8 mouse cellular contexts compared by ENCODE assay signal in the genomic region with DNA sequence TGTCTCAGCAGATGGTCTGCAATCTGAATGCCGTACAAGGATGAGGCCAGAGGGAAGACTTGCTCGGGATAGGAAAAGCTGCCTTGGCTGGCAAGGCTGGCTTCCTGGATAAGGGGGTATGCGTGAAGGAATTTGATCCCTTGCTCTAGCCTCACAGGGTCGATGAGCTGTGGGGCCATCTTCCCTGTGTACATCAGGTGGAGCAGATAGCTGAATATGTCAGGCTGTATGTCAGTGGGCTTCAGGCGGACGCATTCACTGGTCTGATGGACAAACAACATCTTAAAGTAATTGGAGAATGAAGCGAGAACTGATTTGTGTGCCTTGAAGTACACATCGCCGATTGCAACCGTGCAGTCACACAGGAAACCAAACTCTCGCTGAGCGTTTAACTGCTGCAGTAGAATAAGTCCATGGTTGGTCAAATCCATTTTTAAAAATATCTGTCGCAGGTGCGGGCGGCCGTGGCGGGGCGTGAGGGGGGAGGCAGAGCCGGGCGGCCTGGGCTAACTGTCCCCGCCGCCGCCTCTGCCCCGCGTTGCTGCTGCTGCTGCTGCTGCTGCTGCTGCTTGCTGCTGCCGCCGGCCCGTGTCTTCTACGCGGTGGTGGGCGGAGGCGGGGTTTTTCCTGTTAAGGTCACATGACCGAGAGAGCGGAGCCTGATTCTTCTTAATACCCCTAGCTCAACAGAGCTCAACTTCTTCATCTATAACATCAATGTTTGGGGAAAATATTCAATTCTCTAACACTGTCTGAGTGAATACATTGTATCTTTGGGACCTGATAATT.
DNase-seq lines count a peak whose midpoint lies in the region; ATAC-seq lines count a peak whose summit lies in the region.
"Not testable (repeated sequence)": the region's sequence is repeated elsewhere in the genome, so short reads cannot be mapped to it uniquely, and the experiment has no call there.

No protein-coding gene starts in this region.

- peak; percentile 54 for DNase-seq in ZHBTc4 (ENCODE audit: low read depth, low spot score)
- peak; percentile 48 for DNase-seq in liver, embryonic 11.5 days (ENCODE audit: low spot score)
- DNase-seq in midbrain, embryonic 10.5 days (ENCODE audit: low spot score), result peak; percentile 44
- peak; percentile 25 for DNase-seq in retina, embryonic 14.5 days (ENCODE audit: low spot score)
- peak; percentile 37 to 50 for DNase-seq in thymus, postnatal 36 days

- ATAC-seq in embryonic facial prominence, embryonic 12.5 days (ENCODE audit: insufficient number of reproducible peaks, insufficient read depth, low FRiP score, low TSS enrichment); liver, embryonic 11.5 days (replicated peaks; ENCODE audit: low FRiP score): not testable (repeated sequence)
- peak; percentile 63; the same call in 1 of the 2 replicates for ATAC-seq in heart, embryonic 12.5 days (ENCODE audit: insufficient number of reproducible peaks, low FRiP score)
- peak; percentile 67 for ATAC-seq in intestine, embryonic 15.5 days

- H3K4me3 ChIP-seq in embryonic facial prominence, embryonic 12.5 days, result peak overlapping the region; percentile 28
- peak overlapping the region; percentile 45 for H3K4me3 ChIP-seq in heart, embryonic 12.5 days
- peak overlapping the region; percentile 21 for H3K4me3 ChIP-seq in intestine, embryonic 15.5 days (replicated peaks)
- peak overlapping the region; percentile 26; the same call in 1 of the 2 replicates for H3K4me3 ChIP-seq in liver, embryonic 11.5 days (ENCODE audit: low read depth, low read length)
- H3K4me3 ChIP-seq in midbrain, embryonic 10.5 days, result peak overlapping the region; percentile 41

- not testable (repeated sequence) for H3K27ac ChIP-seq in embryonic facial prominence, embryonic 12.5 days; heart, embryonic 12.5 days (ENCODE audit: poor library complexity, severe bottlenecking); intestine, embryonic 15.5 days; liver, embryonic 11.5 days (ENCODE audit: low read depth, low read length); midbrain, embryonic 10.5 days (replicated peaks)

- H3K9me3 ChIP-seq in embryonic facial prominence, embryonic 12.5 days; heart, embryonic 12.5 days (replicated peaks); intestine, embryonic 15.5 days; liver, embryonic 11.5 days (ENCODE audit: control insufficient read depth, low read length); midbrain, embryonic 10.5 days (replicated peaks): not testable (repeated sequence)

- H3K36me3 ChIP-seq in embryonic facial prominence, embryonic 12.5 days; heart, embryonic 12.5 days; intestine, embryonic 15.5 days; liver, embryonic 11.5 days (ENCODE audit: control insufficient read depth, insufficient read depth, low read length); midbrain, embryonic 10.5 days: not testable (repeated sequence)

- H3K4me1 ChIP-seq in embryonic facial prominence, embryonic 12.5 days; heart, embryonic 12.5 days (replicated peaks); intestine, embryonic 15.5 days (replicated peaks); liver, embryonic 11.5 days (replicated peaks; ENCODE audit: control insufficient read depth, insufficient read depth, low read length); midbrain, embryonic 10.5 days: not testable (repeated sequence)

- H3K27me3 ChIP-seq in embryonic facial prominence, embryonic 12.5 days; heart, embryonic 12.5 days (replicated peaks); intestine, embryonic 15.5 days (replicated peaks); liver, embryonic 11.5 days (replicated peaks; ENCODE audit: control insufficient read depth, insufficient read depth, low read length); midbrain, embryonic 10.5 days (ENCODE audit: low read depth, poor library complexity, severe bottlenecking): not testable (repeated sequence)

- H3K9ac ChIP-seq in embryonic facial prominence, embryonic 12.5 days, result peak overlapping the region; percentile 33; the same call in 1 of the 2 replicates
- peak overlapping the region; percentile 43; the same call in 1 of the 2 replicates for H3K9ac ChIP-seq in heart, embryonic 12.5 days
- H3K9ac ChIP-seq in intestine, embryonic 15.5 days; liver, embryonic 11.5 days (ENCODE audit: low read depth, low read length): not testable (repeated sequence)

- H3K4me2 ChIP-seq in embryonic facial prominence, embryonic 12.5 days (replicated peaks), result peak overlapping the region; percentile 47
- peak overlapping the region; percentile 67 for H3K4me2 ChIP-seq in heart, embryonic 12.5 days
- peak overlapping the region; percentile 62 for H3K4me2 ChIP-seq in intestine, embryonic 15.5 days (replicated peaks)
- peak overlapping the region; percentile 53 for H3K4me2 ChIP-seq in liver, embryonic 11.5 days

- 41% methylated on average over 34 of the region's 34 CpGs for WGBS in embryonic facial prominence, embryonic 12.5 days
- WGBS in heart, embryonic 12.5 days, result 28% methylated on average over 34 of the region's 34 CpGs
- WGBS in intestine, embryonic 15.5 days, result 33% methylated on average over 34 of the region's 34 CpGs
- WGBS in liver, embryonic 11.5 days, result 32% methylated on average over 31 of the region's 34 CpGs
- WGBS in midbrain, embryonic 10.5 days, result 53% methylated on average over 34 of the region's 34 CpGs
